In the genomic region with DNA sequence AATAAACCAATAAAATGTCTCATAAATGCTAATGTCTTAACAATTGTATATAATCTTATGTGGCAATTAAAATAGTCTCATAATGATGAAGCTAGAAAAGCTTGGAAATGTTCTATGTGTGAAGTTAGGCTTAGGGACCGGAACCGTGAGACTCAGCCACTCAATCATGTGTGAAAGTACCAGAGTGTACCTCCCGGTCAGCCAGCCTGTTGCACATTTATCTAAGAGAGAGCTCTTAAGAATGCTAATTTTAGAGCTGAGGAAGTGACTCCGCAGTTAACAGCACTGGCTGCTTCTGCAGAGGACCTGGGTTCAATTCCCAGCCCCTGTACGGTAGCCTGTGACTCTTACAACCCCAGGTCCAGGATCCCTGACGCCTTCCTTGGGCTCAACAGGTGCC, we compare ENCODE assay signal across 24 mouse cellular contexts. TPM values are rescaled to one million over a fixed set of nuclear protein-coding genes. Genes with fewer than 3 reads are reported as not detected.
DNase-seq lines count a peak whose midpoint lies in the region; ATAC-seq and TF ChIP-seq lines count a peak whose summit lies in the region.
"Had no signal": no experiment of that assay in that cellular context is flagged by ENCODE, and none has a peak within 500 bp of the region (broad histone marks: within the 10 kb centered on the region; RNA-seq: fewer than 3 reads in every experiment).

No protein-coding gene starts in this region.

- ATAC-seq in kidney, postnatal 0 days (replicated peaks; ENCODE audit: low FRiP score, low read depth) = no peak
- no peak for ATAC-seq in kidney, embryonic 14.5 days (ENCODE audit: low FRiP score, low TSS enrichment)
- ATAC-seq: CD4-positive, CD25-positive, alpha-beta regulatory T cell, adult 4 months; forebrain, embryonic 15.5 days; hindbrain, postnatal 0 days had no signal

- no peaks in the 10 kb centered on the region for H3K9me3 ChIP-seq in kidney, postnatal 0 days (replicated peaks; ENCODE audit: low read length)
- H3K9me3 ChIP-seq in kidney, embryonic 14.5 days (ENCODE audit: control insufficient read depth, low read length) = no peaks in the 10 kb centered on the region
- H3K9me3 ChIP-seq: embryonic facial prominence, embryonic 12.5 days; embryonic facial prominence, embryonic 15.5 days; forebrain, embryonic 15.5 days; heart, embryonic 10.5 days; heart, embryonic 13.5 days had no signal

- TF ChIP-seq CTCF in kidney, adult 2 months (conservative IDR thresholded peaks at IDR 0.05; ENCODE audit: insufficient read depth, insufficient read length, low read depth, low read length) = no peak
- TF ChIP-seq CTCF in kidney, postnatal 0 days (IDR thresholded peaks at IDR 0.05; ENCODE audit: low read depth) = no peak

- peak overlapping the region; percentile 73 for H3K27ac ChIP-seq in kidney, adult 2 months (ENCODE audit: insufficient read depth, low read depth, low read length)
- no peak overlapping the region for H3K27ac ChIP-seq in kidney, postnatal 0 days
- no peak overlapping the region for H3K27ac ChIP-seq in kidney, embryonic 14.5 days (ENCODE audit: low read depth, low read length)
- H3K27ac ChIP-seq: embryonic facial prominence, embryonic 12.5 days; embryonic facial prominence, embryonic 15.5 days; forebrain, embryonic 15.5 days; heart, embryonic 10.5 days; heart, embryonic 13.5 days; hindbrain, embryonic 14.5 days; hindbrain, postnatal 0 days had no signal

- H3K4me2 ChIP-seq in kidney, postnatal 0 days (ENCODE audit: low read length) = no peak overlapping the region
- no peak overlapping the region for H3K4me2 ChIP-seq in kidney, embryonic 14.5 days (replicated peaks; ENCODE audit: low read depth, low read length)
- H3K4me2 ChIP-seq: embryonic facial prominence, embryonic 12.5 days; embryonic facial prominence, embryonic 15.5 days; forebrain, embryonic 15.5 days; heart, embryonic 13.5 days; hindbrain, embryonic 14.5 days had no signal

- 50% methylated on average over 6 of the region's 6 CpGs for WGBS in kidney, adult 2 months
- WGBS in kidney, postnatal 0 days = 63% methylated on average over 6 of the region's 6 CpGs
- 75% methylated on average over 6 of the region's 6 CpGs for WGBS in kidney, embryonic 14.5 days

- H3K9ac ChIP-seq in kidney, postnatal 0 days (ENCODE audit: low read depth, low read length) = no peak overlapping the region
- H3K9ac ChIP-seq in kidney, embryonic 14.5 days (ENCODE audit: low read depth, low read length) = no peak overlapping the region
- H3K9ac ChIP-seq: embryonic facial prominence, embryonic 12.5 days; embryonic facial prominence, embryonic 15.5 days; forebrain, embryonic 15.5 days; heart, embryonic 13.5 days; hindbrain, embryonic 14.5 days had no signal

- no peak for TF ChIP-seq POLR2A in kidney, adult 2 months (IDR thresholded peaks at IDR 0.05; ENCODE audit: low read depth, low read length)

- H3K36me3 ChIP-seq in kidney, adult 2 months (ENCODE audit: control insufficient read depth, insufficient read depth, low read length) = peaks cover 12% of the 10 kb centered on the region
- H3K36me3 ChIP-seq in kidney, postnatal 0 days (ENCODE audit: insufficient read depth, low read length) = peaks cover 16% of the 10 kb centered on the region; the same call in 1 of the 2 replicates
- peaks cover 19% of the 10 kb centered on the region; the same call in 1 of the 2 replicates for H3K36me3 ChIP-seq in kidney, embryonic 14.5 days (ENCODE audit: control insufficient read depth, insufficient read depth, low read length)

- H3K27me3 ChIP-seq in kidney, adult 2 months (replicated peaks; ENCODE audit: control insufficient read depth, insufficient read depth, low read length) = no peaks in the 10 kb centered on the region
- no peaks in the 10 kb centered on the region for H3K27me3 ChIP-seq in kidney, postnatal 0 days (ENCODE audit: insufficient read depth, low read length)
- no peaks in the 10 kb centered on the region for H3K27me3 ChIP-seq in kidney, embryonic 14.5 days (ENCODE audit: control insufficient read depth, insufficient read depth, low read length)
- H3K27me3 ChIP-seq: embryonic facial prominence, embryonic 12.5 days; embryonic facial prominence, embryonic 15.5 days; forebrain, embryonic 15.5 days; heart, embryonic 13.5 days had no signal

- no peak overlapping the region for H3K4me3 ChIP-seq in kidney, adult 2 months (ENCODE audit: insufficient read depth, low read depth, low read length)
- H3K4me3 ChIP-seq in kidney, postnatal 0 days (replicated peaks; ENCODE audit: low read depth, low read length) = no peak overlapping the region
- H3K4me3 ChIP-seq in kidney, embryonic 14.5 days (ENCODE audit: low read length) = no peak overlapping the region
- H3K4me3 ChIP-seq: embryonic facial prominence, embryonic 12.5 days; embryonic facial prominence, embryonic 15.5 days; forebrain, embryonic 15.5 days; heart, embryonic 10.5 days; heart, embryonic 13.5 days had no signal

- H3K4me1 ChIP-seq in kidney, adult 2 months (ENCODE audit: control insufficient read depth, insufficient read depth, low read length) = peaks cover 10% of the 10 kb centered on the region; the same call in 1 of the 2 replicates
- no peaks in the 10 kb centered on the region for H3K4me1 ChIP-seq in kidney, postnatal 0 days (replicated peaks; ENCODE audit: insufficient read depth, low read length)
- no peaks in the 10 kb centered on the region for H3K4me1 ChIP-seq in kidney, embryonic 14.5 days (ENCODE audit: control insufficient read depth, insufficient read depth, low read length)
- H3K4me1 ChIP-seq: embryonic facial prominence, embryonic 12.5 days; embryonic facial prominence, embryonic 15.5 days; forebrain, embryonic 15.5 days; heart, embryonic 10.5 days had no signal

- DNase-seq in kidney, adult 2 months = peak; percentile 64
- DNase-seq in kidney, adult 18-20 months = no peak
- peak; percentile 32 for DNase-seq in kidney, postnatal 0 days (ENCODE audit: low spot score)
- peak; percentile 37 to 73 for DNase-seq in kidney, postnatal 25 days
- peak; percentile 47 to 55 for DNase-seq in kidney, postnatal 36 days
- DNase-seq: adrenal gland, adult 2 months; adrenal gland, postnatal 14 days; cerebellum, adult 11 months; cerebellum, adult 2 months; cerebellum, adult 9-11 months; cerebellum, postnatal 25 days; gastrocnemius, postnatal 25 days; heart, adult 18-20 months; heart, postnatal 10 days; heart, postnatal 4 days had no signal

RNA-seq across cellular contexts. Expression of gene Rbl2, which starts 28.2 kb away (rescaled TPM):
- polyA plus RNA-seq in kidney, adult 2 months (2012; rRNA removed) = 38.1 and 38.6 TPM in 2 replicates
- polyA plus RNA-seq in kidney, postnatal 0 days (2015; fragmentation: Nextera tagmentation; extraction: Ambion mirVana) = 14.8 and 16.5 TPM in 2 replicates
- polyA plus RNA-seq in kidney, embryonic 14.5 days (2014; fragmentation: Nextera tagmentation; extraction: Ambion mirVana) = 12.8 and 21.3 TPM in 2 replicates
